ENCODE assay signal across 20 mouse cellular contexts in the genomic region with DNA sequence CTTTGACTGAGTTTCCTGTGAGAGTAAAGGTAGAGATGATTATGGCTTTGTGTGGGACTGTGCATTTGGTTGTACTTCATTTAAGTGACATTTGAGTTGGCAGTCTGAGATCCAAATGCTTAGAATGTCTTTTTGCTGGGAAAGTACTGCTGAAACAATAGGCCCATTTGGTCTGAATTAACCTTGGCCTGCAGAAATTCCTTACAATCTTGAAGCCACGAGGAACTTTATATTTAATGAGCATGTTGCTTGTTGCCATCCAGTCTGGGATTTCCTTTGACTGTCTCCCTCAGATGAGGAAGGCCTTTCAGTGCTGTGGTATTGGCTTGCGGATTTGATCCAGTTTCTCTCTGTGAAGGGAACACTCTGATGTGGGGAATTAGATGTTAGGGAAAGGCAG. TPM values are rescaled to one million over a fixed set of nuclear protein-coding genes. Genes with fewer than 3 reads are reported as not detected.
DNase-seq lines count a peak whose midpoint lies in the region; ATAC-seq and TF ChIP-seq lines count a peak whose summit lies in the region.
"Had no signal": no experiment of that assay in that cellular context is flagged by ENCODE, and none has a peak within 500 bp of the region (broad histone marks: within the 10 kb centered on the region; RNA-seq: fewer than 3 reads in every experiment).

No protein-coding gene starts in this region.

- DNase-seq in Muller cell, postnatal 12 days (ENCODE audit: inconsistent ontology term): peak; percentile 86
- no peak for DNase-seq in kidney, postnatal 36 days
- no peak for DNase-seq in left cerebral cortex, adult 2 months (ENCODE audit: extremely low spot score in 1 of 2, low spot score in 2 of 2)
- no peak for DNase-seq in lung, adult 2 months
- DNase-seq: adrenal gland, postnatal 10 days; cerebellum, adult 11 months; cerebellum, adult 8-10 months; cerebellum, postnatal 14 days; gastrocnemius, postnatal 10 days had no signal

- no peak for TF ChIP-seq CTCF in embryonic fibroblast, embryonic 13.5 days (IDR thresholded peaks at IDR 0.05; ENCODE audit: borderline replicate concordance, insufficient read depth, low read length)
- no peak for TF ChIP-seq CTCF in left cerebral cortex, adult 2 months (IDR thresholded peaks at IDR 0.05)
- TF ChIP-seq CTCF in lung, adult 2 months (IDR thresholded peaks at IDR 0.05; ENCODE audit: insufficient read depth, low read length): no peak

- H3K27ac ChIP-seq in embryonic facial prominence, embryonic 12.5 days: peak overlapping the region; percentile 73; the same call in 1 of the 2 replicates
- peak overlapping the region; percentile 92 for H3K27ac ChIP-seq in embryonic fibroblast, embryonic 13.5 days (ENCODE audit: insufficient read depth, low read length)
- H3K27ac ChIP-seq in limb, embryonic 13.5 days: peak overlapping the region; percentile 28; the same call in 1 of the 2 replicates
- no peak overlapping the region for H3K27ac ChIP-seq in left cerebral cortex, adult 2 months
- H3K27ac ChIP-seq: forebrain, embryonic 10.5 days; forebrain, embryonic 15.5 days; hindbrain, embryonic 10.5 days; hindbrain, embryonic 15.5 days had no signal

- TF ChIP-seq POLR2A in embryonic fibroblast, embryonic 13.5 days (IDR thresholded peaks at IDR 0.05; ENCODE audit: low read depth, low read length): no peak
- TF ChIP-seq POLR2A in lung, adult 2 months (IDR thresholded peaks at IDR 0.05; ENCODE audit: borderline replicate concordance, extremely low read depth, low read depth, low read length): no peak

- no peak overlapping the region for H3K4me2 ChIP-seq in embryonic facial prominence, embryonic 12.5 days (replicated peaks)
- H3K4me2 ChIP-seq in limb, embryonic 13.5 days (replicated peaks): no peak overlapping the region
- H3K4me2 ChIP-seq: forebrain, embryonic 15.5 days; heart, embryonic 12.5 days; hindbrain, embryonic 15.5 days had no signal

- 30% methylated on average over 2 of the region's 2 CpGs for WGBS in embryonic facial prominence, embryonic 12.5 days
- 40% methylated on average over 2 of the region's 2 CpGs for WGBS in limb, embryonic 13.5 days
- 74% methylated on average over 2 of the region's 2 CpGs for WGBS in lung, adult 2 months

- H3K9ac ChIP-seq in embryonic facial prominence, embryonic 12.5 days: no peak overlapping the region
- H3K9ac ChIP-seq in limb, embryonic 13.5 days: no peak overlapping the region
- H3K9ac ChIP-seq: forebrain, embryonic 15.5 days; heart, embryonic 12.5 days; hindbrain, embryonic 15.5 days had no signal

- 0 out of 2 replicates have a peak, but pooled peaks cover 3% of the 10 kb centered on the region for H3K36me3 ChIP-seq in embryonic facial prominence, embryonic 12.5 days
- peaks cover 4% of the 10 kb centered on the region; the same call in 1 of the 2 replicates for H3K36me3 ChIP-seq in limb, embryonic 13.5 days
- H3K36me3 ChIP-seq: forebrain, embryonic 15.5 days; hindbrain, embryonic 15.5 days had no signal

- ATAC-seq in embryonic facial prominence, embryonic 12.5 days (ENCODE audit: insufficient number of reproducible peaks, insufficient read depth, low FRiP score, low TSS enrichment): no peak
- no peak for ATAC-seq in limb, embryonic 13.5 days (ENCODE audit: low FRiP score, low read depth)
- ATAC-seq: forebrain, embryonic 15.5 days; intestine, embryonic 16.5 days had no signal

- H3K9me3 ChIP-seq in embryonic facial prominence, embryonic 12.5 days: no peaks in the 10 kb centered on the region
- no peaks in the 10 kb centered on the region for H3K9me3 ChIP-seq in limb, embryonic 13.5 days
- H3K9me3 ChIP-seq: forebrain, embryonic 15.5 days; hindbrain, embryonic 10.5 days; hindbrain, embryonic 15.5 days had no signal

- peaks cover 31% of the 10 kb centered on the region for H3K4me1 ChIP-seq in embryonic facial prominence, embryonic 12.5 days
- peaks cover 11% of the 10 kb centered on the region for H3K4me1 ChIP-seq in embryonic fibroblast, embryonic 13.5 days (ENCODE audit: control insufficient read depth, insufficient read depth, low read length)
- peaks cover 35% of the 10 kb centered on the region for H3K4me1 ChIP-seq in limb, embryonic 13.5 days
- peaks cover 7% of the 10 kb centered on the region for H3K4me1 ChIP-seq in lung, adult 2 months (ENCODE audit: control insufficient read depth, insufficient read depth, low read length)
- H3K4me1 ChIP-seq: forebrain, embryonic 15.5 days; hindbrain, embryonic 15.5 days had no signal

- no peaks in the 10 kb centered on the region for H3K27me3 ChIP-seq in embryonic facial prominence, embryonic 12.5 days
- no peaks in the 10 kb centered on the region for H3K27me3 ChIP-seq in limb, embryonic 13.5 days
- H3K27me3 ChIP-seq: CH12.LX; forebrain, embryonic 15.5 days; heart, embryonic 12.5 days; hindbrain, embryonic 15.5 days had no signal

- H3K4me3 ChIP-seq in embryonic facial prominence, embryonic 12.5 days: no peak overlapping the region
- H3K4me3 ChIP-seq in embryonic fibroblast, embryonic 13.5 days (ENCODE audit: insufficient read depth, low read length): no peak overlapping the region
- H3K4me3 ChIP-seq in limb, embryonic 13.5 days: no peak overlapping the region
- H3K4me3 ChIP-seq in left cerebral cortex, adult 2 months: no peak overlapping the region
- H3K4me3 ChIP-seq in lung, adult 2 months (replicated peaks; ENCODE audit: extremely low read depth, low read depth, low read length): no peak overlapping the region
- H3K4me3 ChIP-seq: erythroblast, embryonic 14.5 days; forebrain, embryonic 10.5 days; forebrain, embryonic 15.5 days; heart, embryonic 12.5 days; hindbrain, embryonic 10.5 days; hindbrain, embryonic 15.5 days had no signal

- intact Hi-C loops in left cerebral cortex, adult 2 months (cut with DNase I): no loop called here

RNA-seq across cellular contexts. Expression of gene Sipa1l1, which starts 43.9 kb away (rescaled TPM):
- polyA plus RNA-seq in embryonic facial prominence, embryonic 12.5 days (2016; fragmentation: Nextera tagmentation; extraction: Ambion mirVana): 37.7 and 41.3 TPM in 2 replicates
- polyA plus RNA-seq in embryonic fibroblast, embryonic 13.5 days (2011; ENCODE audit: insufficient read length, low read depth, missing spikeins): 38.0 and 40.3 TPM in 2 replicates
- 34.3 and 34.5 TPM in 2 replicates for polyA plus RNA-seq in limb, embryonic 13.5 days (2015; fragmentation: Nextera tagmentation; extraction: Ambion mirVana)
- 100 to 1,000 TPM; 311 to 327 TPM for total RNA-seq in left cerebral cortex, adult 2 months (2021)
- 25.3 and 26.9 TPM in 2 replicates for polyA plus RNA-seq in lung, adult 2 months (2012; rRNA removed)
